Mouse (Mus musculus) liver, embryonic 14.5 days (tissue): ENCODE results near the gene Vapa.

ENCODE experiments used
- CTCF ChIP-seq: IDR thresholded peaks from 2 replicates; pipeline ENCODE4 v1.5.1; 2016; ENCODE audit warnings: antibody characterized with exemption, low read depth, control low read depth
- EP300 ChIP-seq: IDR thresholded peaks from 2 replicates; pipeline ENCODE4 v1.6.1; 2016; ENCODE audit warnings: antibody characterized with exemption, low read depth

- peak; percentile 65; the same call in 1 of the 2 replicates for TF ChIP-seq CTCF
- TF ChIP-seq EP300 = no peak
Observed at GRCm38 (mm10) chr17:65575339-65575738, 38.0 kb downstream of the Vapa start.
